Mouse (Mus musculus): ENCODE results near the gene Nek6. TPM values are rescaled to one million over a fixed set of nuclear protein-coding genes. Genes with fewer than 3 reads are reported as not detected.

The Nek6 gene
- total and polyA plus RNA-seq, 2 experiments from 2014 or later = 18.1 to 25.5 TPM

DNA sequence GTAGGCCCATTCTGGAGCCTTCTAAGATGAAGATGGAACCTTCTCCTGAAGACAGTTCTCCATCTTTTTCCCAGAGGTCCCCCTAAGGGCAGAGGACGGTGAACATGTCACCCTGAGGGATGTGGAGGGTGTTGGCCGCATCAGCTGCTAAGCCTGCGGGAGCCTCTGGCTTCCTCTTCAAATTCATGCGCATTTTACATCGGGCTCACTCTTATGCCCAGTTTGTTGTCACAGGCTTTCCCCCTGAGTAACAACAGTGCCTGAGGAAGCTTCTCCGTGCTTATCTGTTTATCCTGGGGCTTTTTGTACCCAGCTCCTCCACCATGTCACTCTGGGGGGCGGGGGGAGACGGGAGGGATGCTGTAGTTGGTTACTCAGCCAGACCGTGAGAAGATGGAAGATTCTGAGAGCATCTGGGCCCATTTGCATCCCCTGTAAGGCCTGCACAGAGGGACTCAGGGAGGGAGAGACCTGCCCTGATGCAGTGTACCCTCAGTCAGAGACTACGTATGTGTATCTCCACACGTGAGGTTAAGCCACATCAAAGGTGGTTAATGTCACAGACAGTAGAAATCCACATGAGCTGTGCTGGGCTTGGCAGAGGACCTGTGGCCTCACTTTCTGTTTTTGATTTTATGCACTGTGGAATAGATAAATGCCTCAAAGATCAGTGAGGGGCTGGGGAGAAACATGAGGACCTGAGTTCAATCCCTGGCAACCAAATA, 36.5 kb downstream of the Nek6 start:
- H3K9ac ChIP-seq (replicated peaks; ENCODE audit: low read depth, low read length) = no peak overlapping the region
- 0 out of 2 replicates have a peak, but pooled peaks cover 13% of the 10 kb centered on the region for H3K36me3 ChIP-seq (replicated peaks; ENCODE audit: control insufficient read depth, insufficient read depth, low read length)
- peaks cover 27% of the 10 kb centered on the region for H3K4me1 ChIP-seq (ENCODE audit: control insufficient read depth, insufficient read depth)
- no peaks in the 10 kb centered on the region for H3K9me3 ChIP-seq (replicated peaks; ENCODE audit: control insufficient read depth, low read length)
- H3K27me3 ChIP-seq (ENCODE audit: control insufficient read depth, insufficient read depth, low read length) = no peaks in the 10 kb centered on the region
- no peak overlapping the region for H3K4me2 ChIP-seq (ENCODE audit: low read depth, low read length)
- no peak overlapping the region for H3K27ac ChIP-seq (ENCODE audit: low read depth)
- TF ChIP-seq EP300 (IDR thresholded peaks at IDR 0.05; ENCODE audit: low read depth) (no peak), CTCF (IDR thresholded peaks at IDR 0.05; ENCODE audit: low read depth) (no peak)
- ATAC-seq (ENCODE audit: insufficient read depth, low read depth) = no peak
- WGBS = 70% methylated on average over 11 of the region's 11 CpGs
- no peak for DNase-seq (ENCODE audit: low spot score)
- no peak overlapping the region for H3K4me3 ChIP-seq (ENCODE audit: low read depth, low read length)

- H3K9ac ChIP-seq (replicated peaks; ENCODE audit: low read depth, low read length) = no peak overlapping the region
- no peak overlapping the region for H3K27ac ChIP-seq (ENCODE audit: low read depth)
- WGBS = 88% methylated on average over 15 of the region's 15 CpGs
- H3K9me3 ChIP-seq (replicated peaks; ENCODE audit: control insufficient read depth, low read length) = no peaks in the 10 kb centered on the region
- no peak overlapping the region for H3K4me3 ChIP-seq (ENCODE audit: low read depth, low read length)
- no peak for DNase-seq (ENCODE audit: low spot score)
- H3K4me2 ChIP-seq (ENCODE audit: low read depth, low read length) = no peak overlapping the region
- peaks cover 9% of the 10 kb centered on the region for H3K4me1 ChIP-seq (ENCODE audit: control insufficient read depth, insufficient read depth)
- H3K27me3 ChIP-seq (ENCODE audit: control insufficient read depth, insufficient read depth, low read length) = no peaks in the 10 kb centered on the region
- ATAC-seq (ENCODE audit: insufficient read depth, low read depth) = no peak
- 0 out of 2 replicates have a peak, but pooled peaks cover 13% of the 10 kb centered on the region for H3K36me3 ChIP-seq (replicated peaks; ENCODE audit: control insufficient read depth, insufficient read depth, low read length)
- TF ChIP-seq EP300 (IDR thresholded peaks at IDR 0.05; ENCODE audit: low read depth) (no peak), CTCF (IDR thresholded peaks at IDR 0.05; ENCODE audit: low read depth) (no peak)
Measured at GRCm38 (mm10) chr2:38552004-38552443, 40.6 kb downstream of the Nek6 start.

- Histone ChIP-seq H3K27ac (ENCODE audit: low read depth) (no peak overlapping the region), H3K9ac (replicated peaks; ENCODE audit: low read depth, low read length) (no peak overlapping the region), H3K4me3 (ENCODE audit: low read depth, low read length) (no peak overlapping the region), H3K4me1 (ENCODE audit: control insufficient read depth, insufficient read depth) (peaks cover 6% of the 10 kb centered on the region; the same call in 1 of the 2 replicates), H3K36me3 (replicated peaks; ENCODE audit: control insufficient read depth, insufficient read depth, low read length) (peaks cover 26% of the 10 kb centered on the region), H3K4me2 (ENCODE audit: low read depth, low read length) (no peak overlapping the region), H3K9me3 (replicated peaks; ENCODE audit: control insufficient read depth, low read length) (no peaks in the 10 kb centered on the region), H3K27me3 (ENCODE audit: control insufficient read depth, insufficient read depth, low read length) (no peaks in the 10 kb centered on the region)
- no peak for DNase-seq (ENCODE audit: low spot score)
- 85% methylated on average over 19 of the region's 19 CpGs for WGBS
- ATAC-seq (ENCODE audit: insufficient read depth, low read depth) = no peak
- no peak for TF ChIP-seq CTCF (IDR thresholded peaks at IDR 0.05; ENCODE audit: low read depth)
- TF ChIP-seq EP300 (IDR thresholded peaks at IDR 0.05; ENCODE audit: low read depth) = no peak
Measured at GRCm38 (mm10) chr2:38554226-38554995, 43.0 kb downstream of the Nek6 start.

- no peak overlapping the region for H3K4me3 ChIP-seq (ENCODE audit: low read depth, low read length)
- no peak overlapping the region for H3K9ac ChIP-seq (replicated peaks; ENCODE audit: low read depth, low read length)
- H3K9me3 ChIP-seq (replicated peaks; ENCODE audit: control insufficient read depth, low read length) = no peaks in the 10 kb centered on the region
- no peak for TF ChIP-seq EP300 (IDR thresholded peaks at IDR 0.05; ENCODE audit: low read depth)
- H3K27me3 ChIP-seq (ENCODE audit: control insufficient read depth, insufficient read depth, low read length) = no peaks in the 10 kb centered on the region
- ATAC-seq (ENCODE audit: insufficient read depth, low read depth) (no peak), DNase-seq (ENCODE audit: low spot score) (no peak)
- H3K36me3 ChIP-seq (replicated peaks; ENCODE audit: control insufficient read depth, insufficient read depth, low read length) = peaks cover 38% of the 10 kb centered on the region
- no peak overlapping the region for H3K4me2 ChIP-seq (ENCODE audit: low read depth, low read length)
- peaks cover 6% of the 10 kb centered on the region; the same call in 1 of the 2 replicates for H3K4me1 ChIP-seq (ENCODE audit: control insufficient read depth, insufficient read depth)
- H3K27ac ChIP-seq (ENCODE audit: low read depth) = no peak overlapping the region
- WGBS = 81% methylated on average over 4 of the region's 4 CpGs
Measured at GRCm38 (mm10) chr2:38555659-38556058, 44.2 kb downstream of the Nek6 start.

DNA sequence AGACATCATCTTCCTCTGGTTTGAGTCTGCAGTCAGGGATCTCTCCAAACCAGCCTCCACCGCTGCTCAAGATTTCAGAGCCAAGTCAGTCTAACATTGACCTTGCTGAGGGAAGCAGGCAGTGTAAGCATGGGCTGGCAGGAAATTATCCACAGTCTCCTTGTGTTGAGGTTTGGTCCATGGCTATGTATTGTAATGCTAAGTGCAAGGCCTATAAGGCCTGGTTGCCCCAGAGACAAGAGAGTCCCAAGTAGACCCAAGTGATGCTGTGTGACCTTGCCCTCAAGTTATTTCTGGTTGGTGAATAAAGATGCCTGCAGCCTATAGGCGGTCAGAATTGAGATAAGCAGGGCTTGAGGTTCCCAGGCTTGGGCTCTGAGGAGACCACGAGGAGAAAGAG, 45.3 kb downstream of the Nek6 start:
- DNase-seq (ENCODE audit: low spot score) (no peak), ATAC-seq (ENCODE audit: insufficient read depth, low read depth) (no peak)
- Histone ChIP-seq H3K4me2 (ENCODE audit: low read depth, low read length) (no peak overlapping the region), H3K4me1 (ENCODE audit: control insufficient read depth, insufficient read depth) (peaks cover 6% of the 10 kb centered on the region; the same call in 1 of the 2 replicates), H3K9ac (replicated peaks; ENCODE audit: low read depth, low read length) (no peak overlapping the region), H3K36me3 (replicated peaks; ENCODE audit: control insufficient read depth, insufficient read depth, low read length) (peaks cover 32% of the 10 kb centered on the region), H3K27me3 (ENCODE audit: control insufficient read depth, insufficient read depth, low read length) (no peaks in the 10 kb centered on the region), H3K27ac (ENCODE audit: low read depth) (no peak overlapping the region), H3K9me3 (replicated peaks; ENCODE audit: control insufficient read depth, low read length) (no peaks in the 10 kb centered on the region), H3K4me3 (ENCODE audit: low read depth, low read length) (no peak overlapping the region)
- TF ChIP-seq EP300 (IDR thresholded peaks at IDR 0.05; ENCODE audit: low read depth) (no peak), CTCF (IDR thresholded peaks at IDR 0.05; ENCODE audit: low read depth) (no peak)
- 80% methylated on average over 3 of the region's 3 CpGs for WGBS
